Comparison of ENCODE assay signal across 9 mouse cellular contexts in the genomic region with DNA sequence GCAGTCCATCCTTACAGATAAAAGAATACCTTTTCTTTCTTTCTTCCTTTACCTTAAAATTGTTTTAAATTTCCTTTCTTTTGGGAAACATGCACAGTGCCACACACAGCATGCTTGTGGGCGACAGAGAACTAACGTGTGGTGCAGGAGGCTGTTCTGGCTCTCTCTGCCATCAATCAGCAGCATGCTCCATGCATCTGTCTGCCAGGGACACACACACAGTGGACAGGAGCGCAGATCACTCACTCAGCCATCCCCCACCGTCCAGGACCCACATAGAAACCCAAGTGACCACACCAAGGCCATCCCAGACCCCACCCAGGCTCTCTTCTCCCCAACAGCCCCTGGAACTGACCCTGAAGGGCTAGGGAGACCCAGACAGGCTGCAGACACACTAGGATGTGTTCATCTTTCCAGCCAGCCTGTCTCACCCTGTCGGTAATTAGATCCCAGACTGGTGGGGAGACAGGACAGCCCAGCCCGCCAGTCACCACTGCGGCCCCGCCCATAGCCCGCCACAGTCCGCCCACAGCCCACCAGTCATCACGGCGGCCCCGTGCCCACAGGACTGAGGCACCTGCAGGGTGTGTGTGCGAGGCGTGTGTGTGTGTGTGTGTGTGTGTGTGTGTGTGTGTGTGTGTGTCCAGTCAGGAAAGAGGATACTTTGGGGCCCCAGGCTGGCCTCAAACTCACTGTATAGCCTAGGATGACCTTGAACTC. TPM values are rescaled to one million over a fixed set of nuclear protein-coding genes. Genes with fewer than 3 reads are reported as not detected.
DNase-seq lines count a peak whose midpoint lies in the region; ATAC-seq and TF ChIP-seq lines count a peak whose summit lies in the region.
"Had no signal": no experiment of that assay in that cellular context is flagged by ENCODE, and none has a peak within 500 bp of the region (broad histone marks: within the 10 kb centered on the region; RNA-seq: fewer than 3 reads in every experiment).

No protein-coding gene starts in this region.

- ATAC-seq in heart, embryonic 16.5 days (replicated peaks; ENCODE audit: extremely low read depth, insufficient read depth, low FRiP score), result no peak
- peak; percentile 44 for ATAC-seq in forebrain, embryonic 15.5 days (replicated peaks)
- no peak for ATAC-seq in liver, embryonic 14.5 days (ENCODE audit: insufficient read depth)

- H3K4me2 ChIP-seq in heart, embryonic 16.5 days (ENCODE audit: low read depth, low read length), result peak overlapping the region; percentile 75
- H3K4me2 ChIP-seq in forebrain, embryonic 15.5 days (replicated peaks), result peak overlapping the region; percentile 76
- peak overlapping the region; percentile 75 for H3K4me2 ChIP-seq in liver, embryonic 14.5 days (ENCODE audit: low read depth)

- no peaks in the 10 kb centered on the region for H3K9me3 ChIP-seq in heart, embryonic 16.5 days (replicated peaks; ENCODE audit: control insufficient read depth, low read length)
- no peaks in the 10 kb centered on the region for H3K9me3 ChIP-seq in ES-E14 (ENCODE audit: control insufficient read depth, insufficient read depth, low read depth, low read length)
- H3K9me3 ChIP-seq in forebrain, embryonic 15.5 days, result no peaks in the 10 kb centered on the region
- H3K9me3 ChIP-seq in liver, embryonic 14.5 days (ENCODE audit: control insufficient read depth, low read length), result no peaks in the 10 kb centered on the region

- in situ Hi-C loops in ES-E14 (cut with MboI; ENCODE audit: low sequenced_read_pairs in 2 of 2, unreplicated experiment in 2 of 2), result no loop called here

- WGBS in heart, embryonic 16.5 days, result 11% methylated on average over 15 of the region's 15 CpGs
- WGBS in forebrain, embryonic 15.5 days, result 12% methylated on average over 15 of the region's 15 CpGs
- WGBS in liver, embryonic 14.5 days (ENCODE audit: insufficient replicate concordance), result 16% methylated on average over 15 of the region's 15 CpGs

- no peak for TF ChIP-seq CTCF in liver, embryonic 14.5 days (IDR thresholded peaks at IDR 0.05; ENCODE audit: low read depth)

- H3K27ac ChIP-seq in heart, embryonic 16.5 days (ENCODE audit: low read length), result peak overlapping the region; percentile 99
- no peak overlapping the region; the same call in 1 of the 2 replicates for H3K27ac ChIP-seq in ES-E14 (ENCODE audit: insufficient read depth, low read depth, low read length, poor library complexity, severe bottlenecking)
- peak overlapping the region; percentile 68; the same call in 1 of the 2 replicates for H3K27ac ChIP-seq in forebrain, embryonic 15.5 days (replicated peaks)
- no peak overlapping the region for H3K27ac ChIP-seq in liver, embryonic 14.5 days
- H3K27ac ChIP-seq: left cerebral cortex, adult 2 months had no signal

- H3K36me3 ChIP-seq in heart, embryonic 16.5 days (ENCODE audit: control insufficient read depth, insufficient read depth), result no peaks in the 10 kb centered on the region
- no peaks in the 10 kb centered on the region for H3K36me3 ChIP-seq in ES-E14 (ENCODE audit: control insufficient read depth, insufficient read depth, low read length, poor library complexity, severe bottlenecking)
- no peaks in the 10 kb centered on the region for H3K36me3 ChIP-seq in forebrain, embryonic 15.5 days
- H3K36me3 ChIP-seq in liver, embryonic 14.5 days (replicated peaks; ENCODE audit: control insufficient read depth, insufficient read depth, low read depth), result no peaks in the 10 kb centered on the region

- H3K4me1 ChIP-seq in heart, embryonic 16.5 days (ENCODE audit: control insufficient read depth, insufficient read depth, low read length), result peaks cover 73% of the 10 kb centered on the region
- H3K4me1 ChIP-seq in ES-E14 (ENCODE audit: control insufficient read depth in 2 of 2, insufficient read depth in 2 of 2, low read length in 2 of 2, poor library complexity in 1 of 2), result peaks cover 24 to 50% of the 10 kb centered on the region in 2 experiments
- peaks cover 50% of the 10 kb centered on the region for H3K4me1 ChIP-seq in forebrain, embryonic 15.5 days
- peaks cover 9 to 19% of the 10 kb centered on the region in 2 experiments for H3K4me1 ChIP-seq in liver, embryonic 14.5 days (replicated peaks; ENCODE audit: control insufficient read depth in 2 of 2, insufficient read depth in 2 of 2, low read length in 1 of 2)

- peak overlapping the region; percentile 68 for H3K9ac ChIP-seq in heart, embryonic 16.5 days (ENCODE audit: low read length)
- peak overlapping the region; percentile 18; the same call in 1 of the 2 replicates for H3K9ac ChIP-seq in ES-E14 (ENCODE audit: insufficient read depth, low read depth, low read length, poor library complexity, severe bottlenecking)
- peak overlapping the region; percentile 54 for H3K9ac ChIP-seq in forebrain, embryonic 15.5 days (replicated peaks)
- H3K9ac ChIP-seq in liver, embryonic 14.5 days (replicated peaks), result no peak overlapping the region

- intact Hi-C loops in heart, postnatal 36 days (cut with DNase I), result no loop called here
- intact Hi-C loops in left cerebral cortex, postnatal 4 days (cut with DNase I), result no loop called here

- no peaks in the 10 kb centered on the region for H3K27me3 ChIP-seq in heart, embryonic 16.5 days (ENCODE audit: control insufficient read depth, insufficient read depth, low read length)
- H3K27me3 ChIP-seq in forebrain, embryonic 15.5 days, result peaks cover 14% of the 10 kb centered on the region
- H3K27me3 ChIP-seq in liver, embryonic 14.5 days (ENCODE audit: control insufficient read depth, insufficient read depth, low read length), result peaks cover 45% of the 10 kb centered on the region

- no peak for DNase-seq in heart, postnatal 36 days
- DNase-seq in ES-E14 (ENCODE audit: low read depth, low spot score), result no peak
- DNase-seq in liver, embryonic 14.5 days (ENCODE audit: low read depth in 3 of 3, low spot score in 3 of 3), result no peak
- no peak for DNase-seq in cerebellum, postnatal 36 days
- DNase-seq in c-Kit-positive CD71-positive TER-119-positive erythroid progenitor cells, embryonic 14.5 days (ENCODE audit: low spot score), result no peak
- DNase-seq in left cerebral cortex, postnatal 4 days, result no peak

- no peak for TF ChIP-seq EP300 in liver, embryonic 14.5 days (IDR thresholded peaks at IDR 0.05; ENCODE audit: low read depth)

- H3K4me3 ChIP-seq in heart, embryonic 16.5 days (ENCODE audit: low read length), result peak overlapping the region; percentile 48
- peak overlapping the region; percentile 32 to 38; a peak in 3 of 4 replicates for H3K4me3 ChIP-seq in ES-E14 (ENCODE audit: insufficient read depth in 1 of 2, low read depth in 1 of 2, low read length in 2 of 2, poor library complexity in 1 of 2, severe bottlenecking in 1 of 2)
- H3K4me3 ChIP-seq in forebrain, embryonic 15.5 days, result peak overlapping the region; percentile 44
- no peak overlapping the region for H3K4me3 ChIP-seq in liver, embryonic 14.5 days (ENCODE audit: insufficient read depth in 1 of 2, low read depth in 2 of 2, low read length in 2 of 2)

TF ChIP-seq in ES-E14, 5 proteins besides CTCF, POLR2A, EP300 and RAD21:
- TF ChIP-seq ZC3H11A (IDR thresholded peaks at IDR 0.05; ENCODE audit: borderline replicate concordance, low read depth, low read length) (no peak), MAFK (IDR thresholded peaks at IDR 0.05; ENCODE audit: insufficient read depth, low read depth, low read length) (no peak), CHD2 (IDR thresholded peaks at IDR 0.05; ENCODE audit: low read depth, low read length) (no peak), ZNF384 (IDR thresholded peaks at IDR 0.05; ENCODE audit: low read depth, low read length) (no peak), HCFC1 (IDR thresholded peaks at IDR 0.05; ENCODE audit: borderline replicate concordance, insufficient read depth, low read length) (no peak)

RNA-seq across cellular contexts. Expression of a gene that starts 9.1 kb away (rescaled TPM):
- polyA plus RNA-seq in heart, embryonic 16.5 days (2015; fragmentation: Nextera tagmentation; extraction: Ambion mirVana), result 33.6 and 34.3 TPM in 2 replicates
- total RNA-seq in heart, postnatal 36 days (2021), result 10 to 100 TPM; 11.0 to 18.7 TPM
- 26.4 and 36.0 TPM in 2 replicates for total RNA-seq in ES-E14 (2012; rRNA removed)
- polyA plus RNA-seq in forebrain, embryonic 15.5 days (2015; fragmentation: Nextera tagmentation; extraction: Ambion mirVana), result 5.5 and 5.9 TPM in 2 replicates
- polyA plus RNA-seq in liver, embryonic 14.5 days (2012; rRNA removed), result 1.3 and 1.9 TPM in 2 replicates
- 2.0 and 2.7 TPM in 2 replicates for polyA plus RNA-seq in liver, embryonic 14.5 days (2014; fragmentation: Nextera tagmentation; extraction: Ambion mirVana)
- 1 to 10 TPM; 5.3 to 6.2 TPM for total RNA-seq in left cerebral cortex, postnatal 4 days (2021)

RNA-seq across cellular contexts. Expression of a gene that starts 20.9 kb away (rescaled TPM):
- 27.5 and 30.0 TPM in 2 replicates for polyA plus RNA-seq in heart, embryonic 16.5 days (2015; fragmentation: Nextera tagmentation; extraction: Ambion mirVana)
- 1 to 10 TPM; 3.6 to 4.9 TPM for total RNA-seq in heart, postnatal 36 days (2021)
- 66.5 and 88.2 TPM in 2 replicates for total RNA-seq in ES-E14 (2012; rRNA removed)
- 50.6 and 53.5 TPM in 2 replicates for polyA plus RNA-seq in forebrain, embryonic 15.5 days (2015; fragmentation: Nextera tagmentation; extraction: Ambion mirVana)
- 9.5 and 11.3 TPM in 2 replicates for polyA plus RNA-seq in liver, embryonic 14.5 days (2012; rRNA removed)
- 2.8 and 3.2 TPM in 2 replicates for polyA plus RNA-seq in liver, embryonic 14.5 days (2014; fragmentation: Nextera tagmentation; extraction: Ambion mirVana)
- total RNA-seq in left cerebral cortex, postnatal 4 days (2021), result 10 to 100 TPM; 28.5 to 35.7 TPM

RNA-seq across cellular contexts. Expression of a gene that starts 38.2 kb away (rescaled TPM):
- 286 and 289 TPM in 2 replicates for polyA plus RNA-seq in heart, embryonic 16.5 days (2015; fragmentation: Nextera tagmentation; extraction: Ambion mirVana)
- 100 to 1,000 TPM; 129 to 145 TPM for total RNA-seq in heart, postnatal 36 days (2021)
- total RNA-seq in ES-E14 (2012; rRNA removed), result 219 and 244 TPM in 2 replicates
- polyA plus RNA-seq in forebrain, embryonic 15.5 days (2015; fragmentation: Nextera tagmentation; extraction: Ambion mirVana), result 326 and 357 TPM in 2 replicates
- 114 and 145 TPM in 2 replicates for polyA plus RNA-seq in liver, embryonic 14.5 days (2012; rRNA removed)
- polyA plus RNA-seq in liver, embryonic 14.5 days (2014; fragmentation: Nextera tagmentation; extraction: Ambion mirVana), result 201 and 208 TPM in 2 replicates
- 100 to 1,000 TPM; 147 TPM for total RNA-seq in left cerebral cortex, postnatal 4 days (2021)

Comparison
In these comparisons a context has a peak if more than half of its experiments do, and no peak if none do; other contexts are left out.
1. H3K27ac ChIP-seq: peak in heart, embryonic 16.5 days (single experiment) and forebrain, embryonic 15.5 days (single experiment); none in ES-E14 (single experiment) and liver, embryonic 14.5 days (single experiment).
2. H3K4me3 ChIP-seq: peak in heart, embryonic 16.5 days (single experiment), ES-E14 (2 of 2) and forebrain, embryonic 15.5 days (single experiment); none in liver, embryonic 14.5 days (0 of 2).
3. RNA of a gene that starts 20.9 kb away (total RNA-seq): 66.5 to 88.2 TPM in ES-E14 and 28.5 to 35.7 TPM in left cerebral cortex, postnatal 4 days; 3.6 to 4.9 TPM in heart, postnatal 36 days; every median in the first group is over 4 times any median in the second.
4. Peak in every context shown above with its lines, with median percentiles within 50 percentile points of each other: H3K4me2 ChIP-seq.